Mouse (Mus musculus) embryonic facial prominence, embryonic 11.5 days (tissue): ENCODE data around the gene Gm14440. TPM values are rescaled to one million over a fixed set of nuclear protein-coding genes. Genes with fewer than 3 reads are reported as not detected.
"Not testable (repeated sequence)": the region's sequence is repeated elsewhere in the genome, so short reads cannot be mapped to it uniquely, and the experiment has no call there.

Source experiments
- ATAC-seq: fragments of 200-750 bp; cut with Nextera tagmentation; replicated peaks from 2 replicates; pipeline ENCODE4 v1.8.0; 2017; ENCODE audit warnings: low read depth; ENCODE audit not compliant: insufficient number of reproducible peaks, low FRiP score, low TSS enrichment
- DNase-seq: peaks from one replicate; pipeline ENCODE4 v3.0.0-alpha.2; 2015; ENCODE audit warnings: low spot score
- H3K27ac ChIP-seq: fragments of 300-500 bp; sonication (generic); replicated peaks from 2 replicates; pipeline ENCODE4 v1.5.1; 2014; ENCODE audit warnings: mild to moderate bottlenecking, low read depth, low read length, control low read depth
- H3K27me3 ChIP-seq: fragments of 300-500 bp; sonication (generic); 2 replicates; pipeline ENCODE4 v1.6.1; 2014; ENCODE audit warnings: mild to moderate bottlenecking, low read length, moderate library complexity, mixed read lengths; ENCODE audit not compliant: control insufficient read depth, insufficient read depth
- H3K36me3 ChIP-seq: fragments of 300-500 bp; sonication (generic); replicated peaks from 2 replicates; pipeline ENCODE4 v1.6.1; 2014; ENCODE audit warnings: low read depth, mild to moderate bottlenecking, low read length, moderate library complexity, mixed read lengths; ENCODE audit not compliant: control insufficient read depth, insufficient read depth
- H3K4me1 ChIP-seq: fragments of 300-500 bp; sonication (generic); 2 replicates; pipeline ENCODE4 v1.6.1; 2014; ENCODE audit warnings: low read length, mixed read lengths; ENCODE audit not compliant: control insufficient read depth, insufficient read depth
- H3K4me2 ChIP-seq: fragments of 300-500 bp; sonication (generic); 2 replicates; pipeline ENCODE4 v1.6.1; 2014; ENCODE audit warnings: low read depth, mild to moderate bottlenecking, control low read depth, low read length, moderate library complexity
- H3K4me3 ChIP-seq: fragments of 300-500 bp; sonication (generic); 2 replicates; pipeline ENCODE4 v1.5.1; 2014; ENCODE audit warnings: low read depth, low read length, control low read depth
- H3K9ac ChIP-seq: fragments of 300-500 bp; sonication (generic); replicated peaks from 2 replicates; pipeline ENCODE4 v1.6.1; 2014; ENCODE audit warnings: mild to moderate bottlenecking, control low read depth, low read length
- H3K9me3 ChIP-seq: fragments of 300-500 bp; sonication (generic); replicated peaks from 2 replicates; pipeline ENCODE4 v1.6.1; 2016; ENCODE audit warnings: mild to moderate bottlenecking, low read length, inconsistent platforms, mixed read lengths; ENCODE audit not compliant: control insufficient read depth
- WGBS: fragments of 180-500 bp; shearing (Covaris S2); extraction: QIAGEN DNeasy Blood & Tissue Kit; methylation state at CpG from one replicate; pipeline ENCODE4 v1.1.7; 2014; 5-methylcytosine and 5-hydroxymethylcytosine counted together
- polyA plus RNA-seq: library from polyadenylated mRNA; unstranded; fragments of >200 nt; fragmentation: Nextera tagmentation; extraction: Ambion mirVana; gene quantifications from 2 replicates; pipeline ENCODE4 v1.2.1, GENCODE M21; 2014

Gene Gm14440
- polyA plus RNA-seq: 5.1 and 5.3 TPM in 2 replicates

GRCm38 (mm10) chr2:175274825-175275224, at the start of gene Gm14440:
Gene Gm14440, plus strand, starts transcription at chr2:175275125.
- H3K4me2 ChIP-seq, H3K9me3 ChIP-seq, H3K27me3 ChIP-seq, DNase-seq, H3K27ac ChIP-seq, ATAC-seq, H3K36me3 ChIP-seq, H3K9ac ChIP-seq, H3K4me1 ChIP-seq, H3K4me3 ChIP-seq: not testable (repeated sequence)
- no CpG with 5 or more reads among the region's 6 CpGs for WGBS

Other genes starting within 250 kb of the Gm14440 start
- 0.82 and 1.3 TPM in 2 replicates for gene Gm14393, start 207.3 kb upstream of the Gm14440 start, polyA plus RNA-seq
- gene Gm14399, start 133.1 kb upstream of the Gm14440 start, polyA plus RNA-seq: 5.6 and 6.3 TPM in 2 replicates
- 1.3 TPM in 2 replicates for gene Gm14443, start 99.3 kb upstream of the Gm14440 start, polyA plus RNA-seq
- gene Gm14391, start 68.2 kb upstream of the Gm14440 start, polyA plus RNA-seq: 4.7 and 6.5 TPM in 2 replicates
- gene Gm4631, start 63.1 kb downstream of the Gm14440 start, polyA plus RNA-seq: 30.0 and 30.5 TPM in 2 replicates
- gene Zfp968, start 97.3 kb downstream of the Gm14440 start, polyA plus RNA-seq: 6.1 and 7.7 TPM in 2 replicates
- gene Gm4724, start 160.7 kb downstream of the Gm14440 start, polyA plus RNA-seq: 12.0 and 22.5 TPM in 2 replicates
- 8.4 and 8.5 TPM in 2 replicates for gene Zfp965, start 194.9 kb downstream of the Gm14440 start, polyA plus RNA-seq